Mouse (Mus musculus): ENCODE results near the gene Nrg4.
A peak's percentile ranks its signal among the peaks of the same experiment; 100 is the strongest.

The Nrg4 gene

GRCm38 (mm10) chr9:55326515-55327233 lies at the start of gene Nrg4, which contains the start of gene Tmem266:
Nrg4 (minus strand) TSS chr9:55326844.
Tmem266 (plus strand) TSS chr9:55326913.
- peak; percentile 68 for DNase-seq

- no peak for DNase-seq
Measured at GRCm38 (mm10) chr9:55371908-55372307, 45.3 kb upstream of the Nrg4 start.

GRCm38 (mm10) chr9:55368011-55368410 lies 41.4 kb upstream of the Nrg4 start:
- no peak for DNase-seq

- DNase-seq = no peak
Measured at GRCm38 (mm10) chr9:55363707-55364106, 37.1 kb upstream of the Nrg4 start.

GRCm38 (mm10) chr9:55361969-55362368 lies 35.3 kb upstream of the Nrg4 start:
- peak; percentile 19 for DNase-seq

- no peak for DNase-seq
Measured at GRCm38 (mm10) chr9:55360861-55361260, 34.2 kb upstream of the Nrg4 start.

DNA sequence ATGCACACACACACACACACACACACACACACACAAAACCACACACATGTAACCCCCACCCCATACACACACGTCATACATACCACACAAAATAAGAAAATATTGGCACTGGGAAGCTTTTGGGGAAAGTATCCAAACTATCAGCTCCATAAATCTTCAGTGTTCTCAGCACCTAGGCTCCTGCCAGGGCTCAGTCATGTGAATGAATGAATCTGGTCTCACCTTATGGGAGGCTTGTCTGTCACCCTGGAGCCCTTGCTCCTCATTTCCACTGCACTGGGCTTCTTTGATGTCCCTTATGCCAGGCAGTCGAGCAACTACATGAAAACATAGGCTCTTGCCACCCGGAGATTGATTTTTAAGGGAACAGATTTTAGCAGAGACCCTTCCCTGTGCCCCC lies 33.7 kb upstream of the Nrg4 start:
- DNase-seq = no peak

DNA sequence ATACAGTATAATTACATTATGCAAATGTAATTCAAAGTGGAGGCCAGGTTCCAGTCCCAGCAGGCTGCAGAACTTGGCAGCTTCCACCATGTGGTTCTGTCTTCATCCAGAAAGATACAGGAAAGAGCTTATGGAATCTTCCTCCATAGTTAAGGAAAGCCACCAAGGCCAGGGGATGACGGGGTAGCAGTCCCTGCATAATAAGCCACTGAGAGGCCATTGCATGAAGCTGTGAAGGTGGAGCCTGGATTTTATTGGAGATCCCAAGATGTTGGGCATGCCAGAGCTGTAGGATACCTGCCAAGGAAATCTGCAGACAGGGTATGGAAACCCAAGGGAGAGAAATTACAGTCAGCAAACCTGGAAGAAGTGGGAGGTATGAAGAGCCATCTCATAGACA lies 30.5 kb upstream of the Nrg4 start:
- no peak for DNase-seq

- DNase-seq = no peak
Measured at GRCm38 (mm10) chr9:55355270-55355834, 28.7 kb upstream of the Nrg4 start.

- no peak for DNase-seq
Measured at GRCm38 (mm10) chr9:55354686-55355085, 28.0 kb upstream of the Nrg4 start.

- DNase-seq = no peak
Measured at GRCm38 (mm10) chr9:55348664-55349063, 22.0 kb upstream of the Nrg4 start.

DNA sequence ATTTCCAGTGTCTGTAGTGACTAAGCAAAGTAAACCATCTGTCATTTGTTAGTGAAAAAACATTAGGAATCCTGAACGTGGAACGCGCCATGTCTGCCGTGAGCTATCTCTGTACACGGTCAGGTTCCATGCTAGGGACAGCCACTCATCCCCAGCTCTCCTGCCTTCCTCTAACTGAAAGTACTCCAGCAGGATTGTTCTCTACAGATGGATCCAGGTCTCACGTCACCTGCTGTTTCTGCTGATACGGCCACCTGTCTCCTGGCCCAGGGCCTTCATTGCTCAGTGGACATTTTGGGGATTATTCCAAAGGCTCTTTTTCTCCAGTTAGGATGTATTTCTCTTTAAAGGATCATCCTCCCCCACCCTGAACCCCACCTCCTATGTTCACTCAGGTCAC lies 18.7 kb upstream of the Nrg4 start:
- DNase-seq = no peak

DNA sequence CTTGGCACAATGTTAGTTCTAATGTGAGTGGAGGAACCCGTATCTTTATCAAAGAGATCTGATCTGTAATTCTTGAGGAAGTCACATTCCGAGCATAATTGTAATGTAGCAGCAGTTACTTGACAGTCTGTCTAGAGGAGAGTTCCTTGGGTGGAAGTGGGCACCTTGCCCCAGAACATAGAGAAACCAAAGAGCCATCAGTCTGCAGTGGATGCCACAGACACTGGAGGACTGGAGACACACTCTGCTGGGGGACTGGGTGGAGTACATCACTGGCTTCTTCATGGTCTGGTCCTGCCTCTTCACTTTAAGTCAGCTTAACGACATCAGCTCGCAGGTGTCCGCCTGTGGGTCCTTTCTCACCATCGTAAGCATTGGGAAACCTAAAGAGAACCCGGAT lies 17.5 kb upstream of the Nrg4 start:
- DNase-seq = no peak

DNA sequence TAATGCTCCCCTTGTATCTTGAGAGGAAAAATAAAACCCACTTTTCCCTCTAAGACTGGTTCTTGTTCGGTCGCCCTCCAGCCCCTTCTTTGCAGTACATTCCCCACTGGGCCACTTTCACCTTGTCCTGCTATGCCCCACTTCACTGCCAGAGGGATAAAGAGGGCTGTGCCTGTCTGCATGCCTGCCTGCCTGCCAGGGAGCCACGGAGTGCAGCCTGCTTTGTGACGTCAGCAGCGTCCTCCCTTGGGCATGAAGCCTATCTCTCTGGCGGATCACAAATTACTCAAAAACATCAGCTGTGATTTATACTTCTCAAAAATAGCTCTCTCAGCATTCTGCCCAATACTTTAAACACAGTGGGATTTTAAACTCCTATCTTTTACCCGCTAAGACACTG lies 6.3 kb upstream of the Nrg4 start:
- peak; percentile 33 for DNase-seq

GRCm38 (mm10) chr9:55332476-55332875 lies 5.8 kb upstream of the Nrg4 start:
- DNase-seq = no peak

GRCm38 (mm10) chr9:55329401-55329800 lies 2.8 kb upstream of the Nrg4 start:
- no peak for DNase-seq

DNA sequence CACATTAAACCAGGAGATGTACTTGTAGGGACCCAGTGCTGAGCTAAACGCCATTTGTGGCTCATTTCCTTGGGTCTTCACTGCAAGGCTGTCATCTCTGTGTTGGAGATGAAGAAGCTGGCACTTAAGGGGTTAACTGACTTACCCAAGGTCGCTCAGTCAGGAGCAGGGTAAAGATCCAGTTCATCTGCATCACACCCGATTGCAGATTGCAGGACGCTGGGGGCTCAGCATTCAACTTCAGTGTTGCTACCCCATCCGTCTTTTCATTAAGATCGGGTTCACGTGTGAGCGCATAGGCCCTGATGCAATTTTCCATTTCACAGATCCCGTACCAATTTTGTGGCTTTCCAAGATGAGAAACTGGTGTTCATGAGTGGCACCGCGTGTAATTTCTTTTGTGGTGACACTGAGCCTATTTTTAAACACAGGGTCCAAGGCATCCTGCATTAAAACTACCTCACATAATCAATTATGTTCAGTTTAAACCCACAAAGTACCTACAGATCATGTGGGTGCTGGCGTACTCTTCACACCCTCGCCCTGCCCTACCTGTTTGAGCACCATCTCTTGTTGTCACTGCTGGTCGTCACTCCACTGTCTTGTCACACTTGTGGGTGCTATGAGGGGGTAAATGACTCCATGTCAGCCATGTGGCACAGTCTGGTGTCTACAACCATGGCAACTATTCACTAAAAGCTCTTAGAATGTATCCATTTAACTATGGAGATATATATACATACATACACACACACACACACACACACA lies 1.7 kb upstream of the Nrg4 start:
- no peak for DNase-seq

DNA sequence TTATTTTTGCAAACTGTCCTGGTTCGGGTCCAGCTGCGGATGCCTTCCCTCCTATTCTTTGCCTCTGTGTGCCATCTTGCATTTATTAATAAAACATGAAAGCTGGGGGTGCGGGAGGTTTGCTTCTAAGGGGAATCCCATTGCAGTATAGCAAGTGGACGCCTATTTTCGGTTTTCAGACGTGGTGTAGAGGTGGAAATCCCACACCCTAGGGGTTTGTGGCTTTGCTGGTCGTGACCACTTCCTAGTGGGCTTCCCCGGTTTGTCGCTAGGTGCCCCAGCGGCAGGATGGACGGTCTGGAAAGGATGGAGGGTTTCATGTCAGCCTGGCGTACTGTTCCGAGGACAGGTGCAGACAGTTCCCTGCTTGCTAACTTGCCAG lies 581 bp upstream of the Nrg4 start:
- no peak for DNase-seq

DNA sequence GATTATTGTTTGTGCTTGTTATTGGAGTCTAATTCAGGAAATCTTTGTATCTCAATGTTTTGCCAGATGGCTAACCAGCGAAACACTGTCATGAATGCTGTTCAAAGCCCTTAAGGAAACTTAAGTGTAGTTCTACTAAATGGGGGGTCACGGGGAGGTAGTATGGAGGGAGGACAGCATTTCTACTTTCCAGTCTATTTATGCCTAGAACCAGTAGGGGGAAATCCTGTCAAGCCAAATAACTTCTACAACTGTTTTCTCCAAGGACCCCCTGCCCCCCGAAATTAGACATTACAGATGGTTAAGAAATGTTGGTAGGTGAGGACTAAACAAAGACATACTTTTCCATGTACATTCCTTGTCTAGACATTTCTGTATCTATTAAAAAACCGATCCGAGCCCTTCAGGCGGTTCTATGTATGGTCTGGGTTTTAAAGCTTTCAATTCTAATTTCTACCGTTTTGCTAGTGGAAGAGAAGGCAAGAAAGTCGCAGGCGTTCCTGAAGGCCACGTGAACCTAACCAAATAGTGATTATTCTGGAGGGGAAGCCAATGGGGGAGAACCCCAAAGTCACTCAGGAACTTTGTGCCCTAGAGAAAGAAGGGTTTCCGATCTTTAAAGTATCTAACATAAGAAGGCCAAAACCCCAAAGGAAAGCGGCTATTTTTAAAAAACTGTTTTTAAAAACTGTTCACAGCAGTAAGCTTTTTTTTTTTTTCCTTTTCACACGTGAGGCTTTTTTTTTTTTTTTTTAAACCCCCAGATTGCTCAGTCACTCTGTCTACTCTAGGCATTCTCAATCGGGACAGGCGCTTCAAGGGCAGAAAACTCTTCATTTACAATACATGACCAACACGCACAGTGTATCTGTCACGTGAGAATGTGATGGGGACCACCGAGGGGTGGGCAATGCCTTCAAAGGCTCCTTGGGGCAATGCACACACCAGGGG lies 805 bp downstream of the Nrg4 start:
- no peak for DNase-seq

- no peak for DNase-seq
Measured at GRCm38 (mm10) chr9:55325061-55325460, 1.6 kb downstream of the Nrg4 start.

DNA sequence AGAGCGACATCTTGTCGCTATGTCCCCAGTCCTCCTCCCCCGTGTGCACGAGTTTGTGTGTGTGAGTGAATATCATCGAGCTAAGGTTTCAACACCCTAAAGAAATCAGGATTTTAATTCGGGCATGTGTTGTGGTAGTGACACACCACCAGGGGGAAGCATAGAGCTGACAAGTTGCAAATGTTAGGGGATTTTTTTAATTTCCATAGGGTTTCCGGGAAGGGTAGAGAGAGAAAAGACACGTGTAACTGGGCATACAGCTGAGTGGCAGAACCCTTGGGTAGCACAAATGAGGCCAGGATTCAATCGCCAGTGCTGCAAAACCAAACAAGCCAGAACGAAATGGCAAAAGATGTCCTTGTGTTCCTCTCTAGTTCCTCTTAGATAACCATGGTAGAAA lies 2.1 kb downstream of the Nrg4 start:
- DNase-seq = no peak

GRCm38 (mm10) chr9:55324085-55324484 lies 2.6 kb downstream of the Nrg4 start:
- DNase-seq = no peak

DNA sequence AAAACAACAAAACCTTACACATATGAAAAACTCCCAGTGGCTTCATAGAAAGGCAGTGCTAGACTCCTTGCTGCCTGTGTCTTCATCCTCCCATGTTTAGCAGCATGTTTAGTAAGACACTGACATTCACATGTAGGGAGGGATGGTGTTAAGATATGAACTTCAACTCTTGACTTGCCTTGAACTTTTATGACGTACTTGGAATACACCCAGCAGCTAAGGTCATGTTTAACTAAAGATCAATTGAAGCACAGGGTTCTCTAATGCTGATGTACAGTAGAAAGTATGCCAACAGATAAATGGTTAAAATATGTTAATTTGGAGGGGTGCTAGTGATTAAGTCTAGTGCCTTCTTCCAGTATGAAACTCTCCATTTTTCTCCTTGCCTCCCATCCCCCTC lies 4.0 kb downstream of the Nrg4 start:
- DNase-seq = no peak
